Mouse (Mus musculus) ES-Bruce4 (cell line): Measurements from ENCODE around the gene Tmf1.

Experiments used
- CTCF ChIP-seq: IDR thresholded peaks from one replicate; pipeline ENCODE4 v1.8.1; 2011; ENCODE audit warnings: low read depth, low read length
- POLR2A ChIP-seq: IDR thresholded peaks from one replicate; pipeline ENCODE4 v1.8.1; 2011; ENCODE audit warnings: low read length; ENCODE audit not compliant: insufficient read depth

GRCm38 (mm10) chr6:97131808-97132207 is 47.1 kb downstream of the Tmf1 start:
- TF ChIP-seq POLR2A (no peak), CTCF (no peak)
